Mouse (Mus musculus): ENCODE results near the gene Gm3248.
"Not testable (repeated sequence)": the region's sequence is repeated elsewhere in the genome, so short reads cannot be mapped to it uniquely, and the experiment has no call there.

Gm3248 gene

DNA sequence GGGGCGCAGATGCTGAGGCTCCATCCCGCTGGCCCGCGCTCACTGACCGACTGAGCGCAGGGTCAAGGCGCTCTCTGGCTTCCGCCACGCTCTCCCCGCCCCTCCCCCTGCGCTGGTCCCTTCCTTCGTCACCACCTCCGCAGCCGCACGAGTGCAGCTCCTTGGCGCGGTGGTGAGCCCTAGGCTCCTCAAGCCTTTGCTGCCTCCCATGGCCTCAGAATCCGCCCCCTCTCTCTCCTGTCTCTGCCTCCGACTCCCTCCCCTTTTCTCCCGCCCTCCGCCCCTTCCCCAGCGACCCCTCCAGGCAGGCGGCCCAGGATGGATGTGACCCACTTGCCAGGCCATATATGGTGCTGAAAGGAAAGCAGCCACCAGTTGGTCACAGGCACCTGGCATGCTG, at the start of gene Gm3248:
Gene Gm3248 (minus strand): TSS at position 111 of the 400 bp plus-strand sequence.
- peak in 1 of 2 experiments; percentile 3 for DNase-seq

DNA sequence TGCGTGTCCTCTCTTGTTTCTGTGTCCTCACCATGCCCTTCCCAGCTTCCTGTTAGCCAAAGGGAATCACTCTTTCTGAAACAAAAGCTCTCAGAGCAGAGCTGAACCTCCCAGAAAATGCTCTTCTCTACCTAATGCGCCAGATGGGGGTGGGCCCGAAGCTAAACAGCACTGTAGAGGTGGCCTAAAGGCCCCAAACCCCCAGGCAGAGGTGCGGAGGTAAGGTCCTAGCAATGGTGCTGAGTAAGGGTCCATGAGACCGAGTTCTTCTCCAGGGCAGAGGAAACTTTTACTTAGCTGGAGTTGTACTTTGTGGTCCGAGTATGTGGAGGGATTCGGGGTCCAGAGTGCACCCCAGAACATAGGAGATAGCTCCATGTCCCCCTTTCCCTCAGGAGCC, 25.6 kb upstream of the Gm3248 start:
- DNase-seq = not testable (repeated sequence)

GRCm38 (mm10) chr14:5979037-5979436, 17.5 kb upstream of the Gm3248 start, which contains the start of gene Gm3453:
Gm3453 (minus strand) TSS chr14:5979137.
- not testable (repeated sequence) for DNase-seq

DNA sequence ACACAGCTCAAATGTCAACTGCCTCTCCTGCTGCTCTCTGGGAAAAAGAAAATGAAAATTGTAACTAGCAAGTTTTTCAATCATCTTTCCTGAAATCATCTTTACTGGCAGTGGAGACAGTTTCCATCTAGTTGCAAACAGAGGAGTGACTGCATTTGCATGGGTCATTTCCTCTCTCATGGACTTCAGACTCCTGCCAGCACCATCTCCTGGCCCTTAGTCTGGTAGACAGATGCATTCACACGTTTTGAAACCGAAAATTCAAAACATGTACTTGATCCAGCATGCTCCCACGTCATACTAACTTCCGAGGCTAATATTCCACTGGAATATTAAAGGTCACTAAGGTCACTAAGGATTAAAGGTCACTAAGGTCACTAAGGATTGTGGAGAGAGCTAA, 896 bp upstream of the Gm3248 start:
- DNase-seq = not testable (repeated sequence)

DNA sequence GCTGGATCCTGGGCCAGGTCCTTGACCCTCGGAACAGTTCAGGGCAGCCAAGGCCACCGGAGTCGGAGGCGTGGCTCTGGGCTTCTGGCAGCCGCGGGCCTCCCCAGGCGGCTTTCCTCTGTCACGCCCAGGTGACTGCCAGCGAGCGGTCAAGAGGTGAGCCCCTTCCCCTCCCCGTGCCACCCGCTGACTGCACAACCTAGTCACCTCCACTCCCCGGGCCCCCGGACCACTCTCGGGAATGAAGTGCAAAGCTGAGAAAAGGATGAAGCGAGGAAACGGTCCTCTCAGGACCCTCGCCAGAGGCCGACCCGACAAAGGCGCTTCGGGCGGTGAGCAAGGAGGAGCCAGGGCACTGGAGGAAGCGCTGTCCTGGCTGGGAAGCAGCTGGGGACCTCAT, 443 bp downstream of the Gm3248 start:
- peak; percentile 3 to 7 for DNase-seq

GRCm38 (mm10) chr14:5960479-5960878, 1.1 kb downstream of the Gm3248 start:
- not testable (repeated sequence) for DNase-seq

DNA sequence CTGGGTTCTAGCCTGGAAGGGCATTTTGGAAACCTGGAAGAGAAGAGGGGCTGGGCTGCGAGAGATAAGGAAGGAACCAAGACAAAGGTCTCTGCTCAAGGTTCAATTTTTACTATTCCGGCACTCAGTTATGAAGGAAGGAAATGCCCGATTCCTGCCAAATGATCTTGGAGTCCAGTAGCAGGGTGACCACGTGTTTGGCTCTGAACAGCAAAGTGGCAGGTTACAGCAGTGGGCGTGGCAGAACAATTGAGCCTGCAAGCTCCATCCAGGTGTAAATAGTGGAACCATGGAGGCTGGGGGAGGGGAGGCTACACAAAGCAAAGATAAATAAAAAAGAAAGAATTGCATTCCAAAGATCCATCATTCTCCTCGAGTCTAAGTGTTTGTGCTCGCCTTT, 38.3 kb downstream of the Gm3248 start:
- DNase-seq = not testable (repeated sequence)

DNA sequence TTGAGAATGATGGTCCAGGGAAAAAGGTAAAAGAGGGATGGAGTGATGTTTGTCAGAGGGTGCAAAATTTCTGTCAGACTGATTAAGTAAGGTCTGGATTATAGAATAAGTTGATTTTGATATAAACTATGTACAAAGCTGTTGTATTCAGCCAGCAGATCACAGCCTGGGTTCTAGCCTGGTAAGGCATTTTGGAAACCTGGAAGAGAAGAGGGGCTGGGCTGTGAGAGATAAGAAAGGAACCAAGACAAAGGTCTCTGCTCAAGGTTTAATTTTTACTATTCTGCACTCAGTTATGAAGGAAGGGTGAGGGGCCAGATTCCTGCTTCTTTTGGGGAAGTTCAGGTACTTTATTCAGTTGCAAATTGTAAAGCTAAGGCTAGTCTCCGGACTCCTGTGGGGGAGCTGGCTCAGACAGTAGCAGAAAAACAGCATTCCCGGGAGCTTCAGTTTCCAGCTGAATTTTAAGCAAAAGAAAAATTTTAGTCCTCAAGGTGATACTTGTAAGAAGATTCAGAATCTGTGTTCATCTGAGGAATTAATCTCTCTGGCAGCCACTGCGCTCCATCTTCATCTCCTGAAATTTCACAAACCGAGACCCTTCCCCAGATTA, 43.1 kb downstream of the Gm3248 start:
- peak in 1 of 2 experiments; percentile 2 for DNase-seq

- not testable (repeated sequence) for DNase-seq
These were observed 47.8 kb downstream of the Gm3248 start for GRCm38 (mm10) chr14:5913701-5914100.
